Mouse (Mus musculus) layer of hippocampus, postnatal 25 days (tissue): Measurements from ENCODE around the gene Fcho2. TPM values are rescaled to one million over a fixed set of nuclear protein-coding genes. Genes with fewer than 3 reads are reported as not detected.
"Not testable (repeated sequence)": the region's sequence is repeated elsewhere in the genome, so short reads cannot be mapped to it uniquely, and the experiment has no call there.

Experiments
- DNase-seq, 2 experiments: peaks; one replicate each; pipeline ENCODE4 v3.0.0; 2022; ENCODE audit warnings: mixed read lengths in 2 of 2, low spot score in 1 of 2; ENCODE audit errors: extremely low spot score in 1 of 2
- total RNA-seq, 2 experiments: library from RNA; stranded (reverse); gene quantifications; 2 replicates each; pipeline ENCODE4 v1.2.3; 2021

The Fcho2 gene
- 10 to 100 TPM; 33.7 to 39.7 TPM for total RNA-seq

DNA sequence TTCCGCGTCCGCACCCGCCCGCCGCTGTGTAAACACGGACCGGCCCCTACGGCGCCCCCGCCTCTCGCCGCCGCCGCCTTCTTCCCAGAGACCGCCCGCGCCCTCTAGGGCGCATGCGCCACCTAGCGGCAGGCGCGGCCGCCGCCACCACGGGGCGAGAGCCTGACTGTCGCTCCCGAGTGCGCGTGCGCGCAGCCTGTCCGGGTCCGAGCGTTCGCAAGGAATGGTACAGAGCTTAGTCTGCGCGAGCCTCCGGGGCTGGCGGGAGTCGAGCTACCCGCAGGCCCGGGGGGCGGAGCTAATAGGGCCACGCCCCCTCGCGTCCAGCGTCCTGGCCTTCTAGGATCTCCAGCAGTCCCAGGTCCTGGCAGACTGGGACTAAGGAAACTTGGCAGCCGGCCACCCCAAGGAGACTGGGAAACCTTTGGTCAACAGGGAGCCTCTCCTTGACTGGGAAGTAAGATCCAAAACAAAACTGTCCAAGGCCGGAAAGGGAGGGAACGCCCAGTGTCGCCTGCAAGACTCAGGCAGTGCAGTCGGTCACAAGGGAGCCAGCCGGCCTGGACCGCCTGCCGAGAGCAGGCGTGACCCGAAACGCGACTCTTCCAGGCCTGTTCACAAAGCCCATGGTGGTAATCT, at the start of gene Fcho2:
Gene Fcho2 (minus strand): TSS at position 303 of the 639 bp plus-strand sequence.
- DNase-seq = peak; percentile 91 to 98

DNA sequence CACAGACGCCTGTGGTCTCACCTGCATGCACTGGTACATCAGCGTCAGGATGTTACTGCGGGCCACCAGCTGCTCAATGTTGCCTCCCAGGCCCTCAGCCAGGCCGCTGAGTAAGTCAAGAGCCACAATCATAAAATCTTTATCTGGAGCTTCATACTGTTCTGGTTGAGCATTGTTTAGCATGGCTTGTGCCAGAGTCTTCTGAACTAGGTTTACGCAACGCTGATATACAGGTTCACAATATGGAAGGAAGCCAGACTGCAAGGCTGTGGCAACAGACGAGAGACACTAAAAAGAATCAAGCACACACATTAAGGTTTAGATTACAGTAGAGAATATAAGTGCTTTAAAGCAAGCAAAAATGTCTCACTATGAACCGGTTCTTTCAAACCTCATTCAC, 40.0 kb upstream of the Fcho2 start:
- DNase-seq = no peak

DNA sequence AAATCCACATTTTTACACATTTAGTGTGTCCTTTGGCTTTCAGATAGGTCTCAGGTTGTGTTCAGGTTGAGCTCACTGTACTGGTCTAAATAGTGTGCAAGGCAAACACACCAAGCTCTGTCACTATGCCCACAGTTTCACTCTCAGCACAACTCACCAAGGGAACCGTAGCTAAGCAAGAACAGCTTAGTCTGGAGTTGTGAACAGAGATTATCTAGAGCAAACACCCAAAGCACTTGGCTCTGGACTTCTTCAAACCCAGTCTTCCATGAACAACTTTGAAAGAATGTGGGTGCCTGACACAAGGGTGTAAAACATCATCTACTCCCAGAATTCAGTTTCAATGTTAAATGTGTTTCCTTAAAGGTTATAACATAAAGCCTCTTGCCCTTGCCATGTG, 30.5 kb upstream of the Fcho2 start:
- no peak for DNase-seq

DNA sequence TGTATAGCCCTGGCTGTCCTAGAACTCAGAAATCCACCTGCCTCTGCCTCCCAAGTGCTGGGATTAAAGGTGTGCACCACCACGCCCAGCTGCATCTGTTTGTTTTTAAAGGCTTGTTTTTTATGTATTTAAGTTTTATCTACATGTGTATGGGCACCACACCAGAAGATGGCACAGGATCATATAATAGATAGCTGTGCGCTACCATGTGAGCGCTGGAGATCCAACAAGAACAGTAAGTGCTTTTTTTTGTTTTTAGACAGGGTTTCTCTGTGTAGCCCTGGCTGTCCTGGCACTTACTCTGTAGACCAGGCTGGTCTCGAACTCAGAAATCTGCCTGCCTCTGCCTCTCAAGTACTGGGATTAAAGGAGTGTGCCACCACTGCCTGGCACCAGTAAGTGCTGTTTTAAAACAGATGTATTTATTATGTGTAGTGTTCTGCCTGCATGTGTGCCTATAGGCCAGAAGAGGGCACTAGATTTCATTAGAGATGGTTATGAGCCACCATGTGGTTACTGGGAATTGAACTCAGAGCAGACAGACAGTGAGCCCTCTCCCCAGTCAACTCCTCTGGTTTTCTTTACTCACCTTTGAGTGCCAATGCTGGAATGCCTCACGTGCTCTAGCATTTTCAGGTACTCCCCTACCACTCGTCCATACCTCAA, 21.3 kb upstream of the Fcho2 start:
- no peak for DNase-seq

DNA sequence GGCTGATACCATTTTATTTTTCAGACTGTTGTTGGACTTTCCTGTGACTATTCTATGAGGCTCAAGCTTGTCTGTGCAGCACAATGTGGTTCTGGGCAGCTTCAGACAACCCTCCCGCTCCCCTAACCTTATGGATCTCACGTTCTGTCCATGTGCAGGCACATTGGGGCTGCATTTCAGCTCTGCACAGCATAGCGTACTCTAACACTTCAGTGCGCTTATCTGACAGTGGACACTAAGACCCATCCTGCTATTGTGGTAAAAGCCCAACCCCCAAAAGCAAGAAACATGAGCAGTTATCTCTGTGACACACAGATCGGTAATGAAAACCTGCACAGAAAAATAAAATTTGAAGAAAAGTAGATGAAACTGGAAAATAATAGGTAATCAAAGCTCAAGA, 20.5 kb upstream of the Fcho2 start:
- no peak for DNase-seq

DNA sequence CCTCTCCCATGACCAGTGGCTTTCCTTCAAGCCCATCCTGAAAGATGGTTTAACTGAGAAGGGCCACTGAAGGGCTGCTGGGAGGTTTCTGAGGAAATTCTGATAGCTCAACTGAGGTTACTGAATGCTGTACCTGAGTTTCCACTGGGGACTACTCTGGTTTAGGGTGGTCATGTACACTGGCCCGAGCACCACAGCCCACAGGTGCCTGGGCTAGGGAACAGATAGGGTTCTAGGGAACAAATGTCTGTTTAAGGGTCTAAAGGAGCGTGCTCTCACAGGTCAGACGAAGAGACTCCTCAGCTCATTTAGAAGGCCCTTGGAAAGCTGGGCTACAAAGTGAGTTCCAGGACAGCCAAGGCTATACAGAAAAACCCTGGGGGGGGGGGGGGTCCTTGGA, 19.5 kb upstream of the Fcho2 start:
- DNase-seq = no peak

DNA sequence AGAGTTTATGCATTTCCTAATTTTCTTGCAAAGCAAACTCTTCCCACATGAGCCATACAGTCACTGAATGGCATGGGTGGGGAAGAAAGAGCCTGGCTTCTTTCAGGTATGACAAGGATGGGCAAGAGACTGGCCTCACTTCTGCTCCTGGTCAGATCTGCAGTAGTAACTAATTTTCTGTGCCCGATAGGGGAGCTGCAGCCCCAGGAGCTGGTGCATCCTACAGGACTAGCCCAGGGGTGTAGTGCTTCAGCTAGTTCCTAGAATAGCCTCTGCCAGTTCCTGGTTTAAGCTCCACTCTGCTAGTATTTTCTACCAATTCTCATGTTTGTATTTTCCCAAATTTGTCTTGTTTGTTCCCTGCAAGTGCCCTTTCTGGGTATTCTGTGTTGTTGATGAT, 18.9 kb upstream of the Fcho2 start:
- no peak for DNase-seq

DNA sequence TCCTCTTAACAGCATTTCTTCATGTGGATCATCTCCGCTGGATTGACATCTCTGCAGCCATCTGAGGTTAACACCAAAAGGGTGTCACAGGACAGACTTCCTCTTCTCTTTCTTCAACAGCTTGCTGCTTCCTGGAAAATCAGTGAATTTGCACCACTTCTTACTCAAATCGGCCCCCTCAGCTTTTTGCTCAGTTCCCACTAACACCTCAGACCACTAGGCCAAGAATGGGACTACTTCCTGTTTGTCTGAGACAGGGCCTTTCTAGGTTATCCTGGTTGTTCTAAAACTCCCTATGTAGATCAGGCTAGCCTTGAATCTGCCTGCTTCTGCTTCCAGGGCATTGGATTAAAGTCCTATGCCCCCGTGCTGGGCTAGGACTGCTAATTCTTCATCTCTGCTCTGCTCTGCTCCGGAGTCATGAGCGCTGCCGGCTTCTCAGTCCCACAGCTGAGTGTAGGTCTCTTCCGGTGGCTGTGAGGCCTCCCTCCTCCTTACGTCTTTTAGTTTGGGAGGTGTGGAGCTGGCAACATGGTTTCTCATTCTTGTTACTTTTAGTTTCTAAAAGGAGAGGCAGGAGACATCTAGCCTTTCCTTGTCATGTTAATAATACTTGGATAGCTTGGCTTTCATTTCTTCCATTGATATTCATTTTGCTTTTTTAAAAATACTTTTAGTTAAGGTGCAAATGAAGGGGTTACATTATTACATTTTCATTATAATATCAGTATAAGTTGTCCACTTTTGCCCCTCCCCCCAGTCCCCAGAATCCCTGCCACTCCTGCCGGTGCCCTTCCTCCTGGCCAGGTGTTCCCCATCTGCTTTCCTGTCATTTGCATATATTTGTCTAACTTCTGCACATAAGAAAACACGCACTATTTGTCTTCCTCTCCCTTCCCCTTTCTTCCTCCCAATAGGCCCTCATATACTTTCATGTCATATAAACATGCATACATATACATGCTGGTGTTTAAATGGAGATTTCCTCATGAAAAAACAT, 17.5 kb upstream of the Fcho2 start:
- DNase-seq = no peak

DNA sequence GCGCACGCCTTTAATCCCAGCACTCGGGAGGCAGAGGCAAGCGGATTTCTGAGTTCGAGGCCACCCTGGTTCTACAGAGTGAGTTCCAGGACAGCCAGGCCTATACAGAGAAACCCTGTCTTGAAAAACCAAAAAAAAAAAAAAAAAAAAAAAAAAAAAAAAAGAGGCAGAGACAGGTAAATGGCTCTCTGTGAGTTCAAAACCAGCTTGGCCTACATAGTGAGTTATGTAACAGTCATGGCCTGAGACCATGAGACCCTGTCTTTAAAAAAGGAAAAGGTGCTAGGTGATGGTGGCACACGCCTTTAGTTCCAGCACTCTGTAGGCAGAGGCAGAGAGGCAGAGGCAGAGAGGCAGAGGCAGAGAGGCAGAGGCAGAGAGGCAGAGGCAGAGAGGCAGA, 13.8 kb upstream of the Fcho2 start:
- DNase-seq = not testable (repeated sequence)

DNA sequence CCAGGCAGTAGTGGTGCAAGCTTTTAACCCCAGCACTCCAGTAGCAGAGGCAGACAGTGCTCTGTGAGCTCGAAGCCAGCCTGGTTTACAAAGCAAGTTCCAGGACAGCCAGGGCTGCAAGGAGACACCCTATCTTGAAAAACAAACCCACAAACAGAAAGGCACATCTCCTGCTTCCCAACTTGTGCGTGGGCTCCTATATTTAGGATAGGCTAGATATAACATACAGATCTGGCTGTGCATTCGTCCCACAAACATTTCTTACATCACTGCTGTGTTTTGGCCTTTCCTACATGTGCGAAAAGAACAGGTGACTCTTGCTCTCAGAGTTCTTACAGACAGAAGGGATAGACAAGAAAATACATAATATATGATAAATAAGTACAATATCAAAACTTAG, 10.3 kb upstream of the Fcho2 start:
- no peak for DNase-seq

DNA sequence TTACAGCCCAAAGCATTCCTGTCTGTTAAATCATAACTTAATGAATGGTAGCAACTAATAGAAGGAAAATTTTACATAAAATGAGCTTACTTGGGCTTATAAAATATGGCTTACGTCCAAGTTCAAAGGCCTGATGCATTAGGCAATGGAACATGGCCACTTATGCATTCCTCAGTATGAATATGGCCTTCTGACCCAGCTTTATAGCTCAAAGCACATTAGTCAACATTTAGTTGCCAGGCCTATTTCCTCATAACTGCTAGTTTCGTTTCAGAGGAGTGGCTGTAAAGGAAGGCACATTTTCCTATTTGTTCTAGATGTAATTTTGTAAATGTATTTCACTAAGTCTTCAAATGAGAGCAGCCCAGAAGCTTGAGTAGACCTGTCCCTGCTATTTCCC, 3.8 kb upstream of the Fcho2 start:
- DNase-seq = no peak

DNA sequence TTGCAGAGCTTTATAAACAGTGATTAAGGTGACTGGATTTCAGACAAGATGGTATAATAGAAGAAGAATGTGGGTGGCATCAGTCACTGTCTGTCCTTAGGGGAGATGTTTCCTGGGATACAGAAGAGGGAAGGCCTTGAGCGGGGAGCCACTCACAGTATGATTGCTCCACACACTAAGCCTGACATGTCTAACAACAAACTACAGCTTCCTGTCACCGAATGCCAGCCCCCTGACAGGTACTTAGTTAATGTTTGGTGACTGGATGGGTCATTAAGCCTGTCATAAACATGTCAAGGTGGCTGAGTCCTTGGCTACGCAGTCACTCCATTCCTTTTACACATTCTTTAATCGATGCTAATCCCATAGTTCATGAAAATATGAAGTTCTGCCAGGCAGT, 3.0 kb upstream of the Fcho2 start:
- peak in 1 of 2 experiments; percentile 2 for DNase-seq

DNA sequence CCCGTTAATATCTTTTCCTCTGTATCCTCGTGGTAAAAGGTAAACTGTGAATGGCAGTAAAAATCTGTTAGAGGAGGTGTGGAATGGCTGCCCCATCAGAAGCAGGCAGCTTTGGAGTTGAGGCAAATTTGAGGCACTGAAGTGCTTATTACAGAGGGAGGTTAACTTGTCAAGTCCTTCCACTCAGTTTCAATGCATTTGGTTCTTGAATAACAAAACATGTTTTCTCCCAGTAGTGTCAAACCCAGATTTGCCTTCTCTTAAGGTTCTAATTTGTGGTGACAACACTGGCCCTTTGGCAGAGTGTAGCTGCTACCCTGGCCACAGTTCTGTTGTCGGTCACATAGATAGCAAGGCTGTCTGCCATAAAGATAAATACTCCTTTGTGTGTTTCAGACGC, 2.5 kb upstream of the Fcho2 start:
- no peak for DNase-seq

DNA sequence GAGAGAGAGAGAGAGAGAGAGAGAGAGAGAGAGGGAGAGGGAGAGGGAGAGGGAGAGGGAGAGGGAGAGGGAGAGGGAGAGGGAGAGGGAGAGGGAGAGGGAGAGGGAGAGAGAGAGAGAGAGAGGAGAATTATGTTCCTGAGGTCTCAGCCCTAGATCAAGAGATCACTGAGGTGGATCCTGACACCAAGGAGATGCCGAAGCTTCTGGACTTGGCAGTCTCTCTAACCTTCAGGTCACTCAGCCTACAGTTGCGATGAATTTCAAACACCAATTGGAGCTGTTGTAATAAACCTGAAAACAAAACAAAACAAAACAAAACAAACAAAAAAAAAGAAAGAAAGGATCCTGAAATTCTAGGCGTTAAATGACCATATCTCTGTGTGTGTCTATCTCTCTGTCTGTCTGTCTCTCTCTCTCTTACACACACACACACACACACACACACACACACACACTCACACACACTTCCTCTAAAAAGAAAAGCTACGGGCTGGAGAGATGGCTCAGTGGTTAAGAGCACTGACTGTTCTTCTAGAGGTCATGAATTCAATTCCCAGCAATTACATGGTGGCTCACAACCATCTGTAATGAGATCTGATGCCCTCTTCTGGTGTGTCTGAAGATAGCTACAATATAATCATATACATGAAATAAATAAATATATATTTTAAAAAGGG, 1.9 kb upstream of the Fcho2 start:
- not testable (repeated sequence) for DNase-seq

DNA sequence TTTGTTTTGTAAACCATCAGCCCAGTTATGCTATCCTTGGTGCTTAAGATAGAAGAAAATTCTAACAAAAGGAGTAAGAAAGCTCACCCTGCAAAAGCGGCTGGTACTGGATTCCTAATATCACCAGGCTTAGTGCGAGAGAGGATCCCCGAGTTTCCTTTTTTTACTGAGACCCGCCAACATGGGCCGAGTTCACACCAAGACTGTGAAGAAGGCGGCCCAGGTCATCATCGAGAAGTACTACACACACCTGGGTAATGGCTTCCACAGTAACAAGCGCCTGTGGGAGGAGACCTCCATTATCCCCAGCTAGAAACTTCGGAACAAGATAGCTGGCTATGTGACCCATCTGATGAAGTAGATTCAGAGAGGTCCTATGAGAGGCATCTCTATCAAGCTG, 1.3 kb upstream of the Fcho2 start:
- DNase-seq = no peak

DNA sequence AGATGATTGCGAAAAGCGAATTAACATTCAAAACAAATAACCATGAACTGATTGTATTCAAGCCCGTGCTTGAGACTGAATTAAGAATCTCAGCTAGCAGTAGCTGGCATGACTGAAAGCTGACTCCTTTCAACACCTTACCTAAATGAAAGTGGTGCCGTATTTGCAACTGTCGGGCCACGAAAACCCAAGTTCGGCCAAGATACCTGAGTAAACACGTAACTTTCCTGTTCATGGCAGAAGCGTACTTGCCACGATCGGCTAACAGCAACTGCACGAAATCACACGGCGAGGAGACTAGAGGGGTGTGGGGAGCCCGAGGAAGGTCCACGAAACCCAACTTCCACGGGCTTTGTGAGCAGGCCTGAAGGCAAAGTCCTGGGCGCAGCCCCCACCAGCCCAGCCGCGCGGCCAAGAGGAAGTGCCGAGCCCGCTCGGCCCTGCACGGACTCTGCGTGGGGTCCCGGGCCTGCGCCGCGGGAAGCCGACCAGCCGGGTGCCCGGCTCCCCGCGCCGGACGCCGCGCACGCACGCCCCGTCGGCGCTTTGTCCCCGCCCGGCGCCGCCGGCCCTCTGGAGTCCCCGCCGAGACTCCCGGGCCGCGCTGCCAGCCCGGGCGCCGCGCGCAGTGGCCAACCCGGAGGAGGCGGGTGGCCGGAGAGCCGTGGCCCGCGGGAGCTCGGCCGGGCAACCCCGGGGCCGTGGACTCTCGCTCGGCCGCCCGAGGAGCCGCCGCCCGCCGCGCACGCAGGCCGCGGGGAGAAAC, 791 bp downstream of the Fcho2 start:
- peak in 1 of 2 experiments; percentile 17 for DNase-seq

DNA sequence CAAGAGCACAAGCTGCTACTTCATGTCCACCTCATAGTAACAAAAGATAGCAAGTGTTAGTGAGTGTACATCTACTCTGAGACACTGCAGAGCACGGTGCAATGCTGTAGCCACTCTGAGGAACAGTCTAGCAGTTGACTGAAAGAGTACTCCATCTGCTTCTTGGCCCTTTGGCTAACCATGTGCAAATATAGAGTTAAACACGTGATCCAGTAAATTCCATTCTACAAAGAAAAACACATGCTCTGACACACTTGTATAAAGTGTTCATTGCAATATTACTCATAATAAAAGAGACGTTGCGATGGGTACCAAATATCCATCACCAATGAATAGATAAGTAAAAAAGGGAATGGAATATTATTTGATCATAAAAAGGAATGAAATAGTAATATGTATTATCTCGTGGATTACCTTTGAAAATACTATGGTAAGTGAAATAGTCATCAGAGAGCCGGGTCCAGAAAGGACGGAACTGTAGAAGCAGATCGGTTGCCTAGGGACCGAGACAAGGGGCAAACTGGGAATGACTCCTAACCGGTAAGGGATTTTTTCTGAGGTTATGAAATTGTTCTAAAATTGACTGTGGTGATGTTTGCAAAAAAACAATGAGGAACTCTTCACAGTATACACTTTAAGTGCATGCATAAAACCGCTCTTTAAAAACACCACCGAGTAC, 1.5 kb downstream of the Fcho2 start:
- DNase-seq = no peak

DNA sequence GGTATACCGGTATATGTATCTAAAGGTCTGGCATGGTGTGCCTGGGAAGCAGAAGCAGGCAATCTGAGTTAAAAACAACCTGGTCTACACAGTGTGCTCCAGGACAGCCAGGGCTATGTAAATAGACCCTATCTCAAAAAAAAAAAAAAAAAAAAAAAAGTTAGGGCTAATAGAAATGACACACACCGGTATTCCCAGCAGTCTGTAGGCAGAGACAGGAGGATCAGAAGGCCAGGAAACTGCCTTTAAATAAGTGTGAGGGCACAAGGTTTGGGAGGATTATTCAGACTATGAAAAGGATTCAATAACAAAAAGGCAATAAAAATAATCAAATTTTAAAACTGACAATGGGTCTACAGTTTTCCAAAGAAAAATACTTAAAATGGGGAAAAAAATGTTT, 2.1 kb downstream of the Fcho2 start:
- no peak for DNase-seq

DNA sequence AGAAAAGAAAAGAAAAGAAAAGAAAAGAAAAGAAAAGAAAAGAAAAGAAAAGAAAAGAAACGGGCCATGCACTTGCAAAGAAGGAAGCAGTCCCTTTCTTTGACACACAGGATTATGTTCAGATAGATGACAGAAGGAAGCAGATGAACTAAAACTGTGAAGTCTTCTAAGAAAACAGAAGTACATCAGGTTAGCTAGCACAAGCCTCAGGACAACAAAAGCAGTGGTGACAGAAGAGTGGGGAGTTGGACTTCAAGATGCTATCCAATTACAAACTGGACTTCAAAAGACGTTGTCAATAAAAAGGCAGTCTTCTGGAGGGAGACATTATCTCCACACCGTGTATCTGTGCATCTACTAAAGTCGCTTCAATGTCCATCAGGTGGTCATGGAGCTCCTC, 3.0 kb downstream of the Fcho2 start:
- no peak for DNase-seq
